Mouse (Mus musculus): ENCODE measurements around the gene Srcin1. TPM values are rescaled to one million over a fixed set of nuclear protein-coding genes. Genes with fewer than 3 reads are reported as not detected.

The Srcin1 gene
- under 1 TPM; 0.08 to 0.16 TPM for total RNA-seq (2021)

- DNase-seq: peak; percentile 41 to 58
- intact Hi-C loops (cut with DNase I): no loop called here
These were observed at the start of gene Srcin1 for GRCm38 (mm10) chr11:97576136-97576906. Gene Srcin1, minus strand, starts transcription at chr11:97576186.

DNA sequence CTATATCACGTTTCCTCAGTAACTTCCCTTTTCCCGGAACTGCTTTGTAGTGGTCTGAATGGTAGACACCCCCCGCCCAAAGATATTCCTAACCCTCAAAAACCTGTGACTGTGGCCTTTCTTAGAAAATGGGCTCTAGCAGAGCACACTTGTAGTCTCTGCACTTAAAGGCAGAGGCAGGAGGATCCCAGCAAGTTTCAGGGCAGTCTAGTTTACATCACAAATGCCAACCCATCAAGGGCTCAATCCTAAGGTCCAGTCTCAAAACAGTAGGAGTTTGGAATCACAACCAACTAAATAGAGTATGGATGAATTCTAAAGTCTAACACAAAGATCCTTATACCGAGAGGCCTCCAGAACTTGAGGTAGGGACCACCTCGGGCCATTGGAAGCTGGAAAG lies 49.6 kb upstream of the Srcin1 start:
- intact Hi-C loops (cut with DNase I): loop anchor here (5.0 kb wide), 1 partner anchor 218 kb away; no protein-coding TSS in a partner anchor
- DNase-seq: no peak

- intact Hi-C loops (cut with DNase I): no loop called here
- DNase-seq: no peak
These were observed 47.2 kb upstream of the Srcin1 start for GRCm38 (mm10) chr11:97623166-97623565.

DNA sequence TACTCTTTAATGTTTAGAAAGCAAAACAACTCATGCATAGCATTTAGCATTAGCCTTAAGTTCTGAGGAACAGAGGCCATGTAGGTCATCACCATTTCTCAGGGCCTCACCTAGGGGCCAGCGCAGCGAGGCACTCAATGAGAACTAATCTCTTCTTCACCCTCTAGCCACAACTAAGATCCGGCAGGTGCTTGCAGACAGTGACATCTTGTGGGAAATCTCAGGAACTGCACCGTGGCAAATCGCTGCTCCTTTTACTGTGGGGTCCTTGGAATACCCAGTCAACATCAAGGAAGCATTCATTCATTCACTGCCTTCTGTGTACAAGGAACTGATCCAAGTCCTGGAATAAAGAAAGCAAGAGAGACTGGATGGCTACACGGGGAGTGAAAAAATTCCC lies 46.5 kb upstream of the Srcin1 start:
- intact Hi-C loops (cut with DNase I): loop anchor here (1.0 kb wide), 3 partner anchors 91 to 146 kb away; no protein-coding TSS in a partner anchor
- DNase-seq: peak; percentile 67 to 69

GRCm38 (mm10) chr11:97619391-97619795 lies 43.4 kb upstream of the Srcin1 start:
- peak; percentile 28 to 54 for DNase-seq
- intact Hi-C loops (cut with DNase I): no loop called here

DNA sequence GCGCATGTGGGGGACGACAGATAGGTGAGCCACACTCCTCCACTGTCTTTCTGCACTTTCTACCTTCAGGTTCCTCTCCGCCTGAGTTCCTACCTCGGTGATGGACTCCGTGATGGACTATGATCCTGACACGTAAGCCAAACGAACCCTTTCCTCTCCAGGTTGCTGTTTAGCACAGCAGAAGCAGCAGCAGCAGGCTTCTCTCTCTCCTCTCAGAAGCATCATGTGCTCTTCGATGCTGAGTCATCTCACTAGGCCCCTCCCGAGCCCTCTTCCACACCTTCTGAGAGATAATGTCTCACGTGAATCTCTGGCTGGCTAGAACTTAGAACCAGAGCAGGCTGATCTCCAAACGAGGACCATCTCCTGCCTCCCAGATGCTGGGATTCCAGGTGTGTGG lies 42.4 kb upstream of the Srcin1 start:
- no peak for DNase-seq
- intact Hi-C loops (cut with DNase I): no loop called here

DNA sequence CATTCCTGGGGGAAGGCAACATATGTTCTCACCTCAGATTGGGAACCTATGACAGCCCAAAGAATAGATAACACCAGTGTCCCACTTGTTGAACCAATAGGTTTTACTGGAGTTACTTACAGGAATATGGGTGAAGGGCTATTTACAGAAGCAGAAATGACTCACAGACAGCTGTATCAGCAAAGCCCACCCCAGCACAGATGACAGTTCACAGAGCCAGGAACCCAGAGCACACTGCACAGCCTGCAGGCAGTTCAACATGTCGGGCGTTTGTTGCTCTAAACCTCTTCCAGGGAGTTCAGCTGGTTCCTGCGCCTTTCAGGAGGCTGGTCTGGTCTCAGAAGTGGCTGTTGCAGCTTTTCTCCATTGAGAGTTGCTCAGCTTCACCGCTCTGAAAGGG lies 39.3 kb upstream of the Srcin1 start:
- DNase-seq: no peak
- intact Hi-C loops (cut with DNase I): no loop called here

- intact Hi-C loops (cut with DNase I): no loop called here
- DNase-seq: no peak
These were observed 35.1 kb upstream of the Srcin1 start for GRCm38 (mm10) chr11:97611076-97611475.

GRCm38 (mm10) chr11:97609743-97610142 lies 33.8 kb upstream of the Srcin1 start:
- intact Hi-C loops (cut with DNase I): no loop called here
- no peak for DNase-seq

DNA sequence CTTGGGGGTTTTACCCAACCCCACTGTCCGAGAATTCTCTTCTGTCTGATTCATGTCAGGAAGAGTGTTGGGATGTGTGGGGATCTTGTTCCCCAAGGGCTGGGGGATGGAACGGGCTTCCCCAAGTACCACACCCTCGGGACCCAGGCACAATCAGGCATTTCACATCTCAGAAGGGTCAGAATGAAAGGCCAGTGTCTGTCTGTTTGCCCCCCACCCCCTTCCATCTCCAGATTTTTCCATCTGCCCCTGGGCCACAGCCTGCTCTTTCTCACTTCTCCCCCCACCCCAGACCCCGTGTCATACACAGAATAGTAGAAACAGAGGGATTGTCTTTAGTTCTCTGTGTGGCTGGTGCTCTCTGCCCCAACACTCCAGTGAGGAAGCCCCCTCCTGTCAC lies 32.9 kb upstream of the Srcin1 start:
- intact Hi-C loops (cut with DNase I): no loop called here
- no peak for DNase-seq

GRCm38 (mm10) chr11:97607056-97607725 lies 31.2 kb upstream of the Srcin1 start:
- intact Hi-C loops (cut with DNase I): no loop called here
- no peak for DNase-seq

DNA sequence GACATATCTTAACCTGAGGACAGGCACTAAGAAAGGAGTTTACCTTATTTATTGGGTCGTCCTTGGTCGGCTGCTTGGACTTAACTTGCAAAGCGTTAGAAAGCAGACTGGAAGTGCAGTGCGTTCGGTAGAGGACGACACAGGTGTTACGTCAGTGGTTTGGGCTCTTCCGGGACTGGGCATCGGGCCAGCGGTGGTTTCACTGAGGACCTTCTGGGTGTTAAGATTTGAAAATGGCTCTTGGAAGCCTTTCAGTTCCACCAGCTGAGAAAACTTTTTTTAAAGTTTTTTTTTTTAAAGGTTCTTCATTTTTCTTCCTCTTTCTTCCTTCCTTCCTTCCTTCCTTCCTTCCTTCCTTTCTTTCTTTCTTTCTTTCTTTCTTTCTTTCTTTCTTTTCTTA lies 27.9 kb upstream of the Srcin1 start:
- intact Hi-C loops (cut with DNase I): no loop called here
- peak in 1 of 2 experiments; percentile 27 for DNase-seq

GRCm38 (mm10) chr11:97602223-97602622 lies 26.2 kb upstream of the Srcin1 start:
- DNase-seq: no peak

DNA sequence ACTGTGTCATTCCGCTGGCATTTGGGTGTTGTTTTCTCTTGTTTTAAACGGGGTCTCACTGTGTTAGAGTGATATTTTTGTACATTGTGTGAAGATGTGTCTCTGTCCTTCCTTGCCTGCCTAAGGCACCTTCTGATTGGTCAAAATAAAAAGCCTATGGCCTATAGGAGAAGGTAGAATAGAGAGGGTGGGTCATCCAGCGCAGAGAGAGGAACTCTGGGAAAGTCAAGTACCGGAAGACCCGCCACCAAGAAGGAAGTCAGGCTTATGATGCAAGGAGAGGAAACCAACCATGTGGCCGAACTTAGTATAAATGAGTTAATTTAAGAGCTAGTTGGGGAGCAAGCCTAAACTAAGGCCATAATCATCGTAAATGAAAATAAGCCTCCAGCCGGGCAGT lies 23.1 kb upstream of the Srcin1 start:
- intact Hi-C loops (cut with DNase I): no loop called here
- no peak for DNase-seq

More at GRCm38 (mm10) chr11:97602223-97602622, 26.2 kb upstream of the Srcin1 start:
- intact Hi-C loops (cut with DNase I): no loop called here

DNA sequence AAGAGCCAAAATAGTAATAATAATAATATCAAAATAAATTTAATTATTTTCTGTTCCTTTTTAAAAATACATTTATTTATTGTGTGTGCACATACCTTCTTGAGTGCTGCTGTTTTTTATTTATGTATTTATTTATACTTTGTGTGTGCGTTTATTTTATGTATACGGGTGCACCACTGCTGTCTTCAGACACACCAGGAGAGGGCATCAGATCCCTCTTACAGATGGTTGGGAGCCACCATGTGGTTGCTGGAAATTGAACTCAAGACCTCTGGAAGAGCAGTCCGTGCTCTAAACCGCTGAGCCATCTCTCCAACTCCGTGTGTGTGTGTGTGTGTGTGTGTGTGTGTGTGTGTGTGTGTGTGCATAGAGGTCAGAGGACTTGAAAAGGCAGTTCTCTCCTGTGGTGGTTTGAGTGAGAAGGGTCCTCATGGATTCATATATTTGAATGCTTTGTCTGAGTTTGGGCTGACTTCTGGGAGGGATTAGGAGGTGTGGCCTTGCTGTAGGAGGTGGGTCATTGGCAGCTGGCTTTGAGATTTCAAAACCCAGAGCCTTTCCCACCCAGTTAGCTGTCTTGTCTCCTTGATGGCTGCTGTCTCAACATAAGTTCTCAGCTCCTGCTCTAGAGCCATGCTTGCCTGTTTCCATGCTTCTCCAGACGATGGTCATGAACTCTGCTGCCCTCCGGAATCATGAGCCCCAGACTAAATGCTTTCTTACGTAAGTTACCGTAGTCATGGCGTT lies 22.1 kb upstream of the Srcin1 start:
- no peak for DNase-seq
- intact Hi-C loops (cut with DNase I): no loop called here

- DNase-seq: no peak
- intact Hi-C loops (cut with DNase I): no loop called here
These were observed 18.1 kb upstream of the Srcin1 start for GRCm38 (mm10) chr11:97594136-97594535.

- DNase-seq: no peak
These were observed 15.9 kb upstream of the Srcin1 start for GRCm38 (mm10) chr11:97591910-97592309.

DNA sequence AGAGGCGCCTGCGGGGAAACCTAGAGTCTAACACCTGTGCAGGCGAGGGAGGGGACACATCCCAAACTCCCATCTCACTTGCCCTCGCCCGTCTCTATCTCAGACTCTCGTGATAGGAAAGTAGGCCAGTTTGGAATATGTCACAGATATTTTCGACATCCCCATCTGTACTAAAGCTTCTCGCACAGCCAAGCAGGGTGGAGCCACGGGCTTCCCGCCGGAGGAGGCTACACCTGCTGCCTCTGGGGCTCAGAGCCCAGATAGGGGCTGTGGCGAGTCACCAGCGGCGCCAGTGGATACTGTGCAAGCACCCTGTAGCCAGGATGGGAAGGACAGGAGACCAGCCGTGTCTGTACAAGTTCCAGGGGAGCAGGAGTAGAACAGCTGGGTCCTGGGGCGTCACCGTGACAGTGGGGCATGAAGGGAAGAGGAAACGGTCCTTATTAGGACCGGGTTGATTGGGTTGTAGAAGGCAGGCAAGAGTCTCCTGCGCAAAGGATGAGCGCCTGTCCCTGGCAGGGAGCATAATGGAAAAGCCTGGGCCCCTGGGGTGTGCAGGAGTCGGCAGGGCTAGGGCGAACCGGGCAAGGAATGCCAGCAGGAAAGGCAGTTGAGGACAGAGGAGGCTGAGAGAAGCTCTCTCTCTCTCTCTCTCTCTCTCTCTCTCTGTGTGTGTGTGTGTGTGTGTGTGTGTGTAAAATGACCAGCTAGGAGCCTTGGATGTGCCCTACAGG lies 14.4 kb upstream of the Srcin1 start:
- intact Hi-C loops (cut with DNase I): no loop called here
- no peak for DNase-seq

More at GRCm38 (mm10) chr11:97591910-97592309, 15.9 kb upstream of the Srcin1 start:
- intact Hi-C loops (cut with DNase I): no loop called here

GRCm38 (mm10) chr11:97589216-97589615 lies 13.2 kb upstream of the Srcin1 start:
- intact Hi-C loops (cut with DNase I): no loop called here
- no peak for DNase-seq

DNA sequence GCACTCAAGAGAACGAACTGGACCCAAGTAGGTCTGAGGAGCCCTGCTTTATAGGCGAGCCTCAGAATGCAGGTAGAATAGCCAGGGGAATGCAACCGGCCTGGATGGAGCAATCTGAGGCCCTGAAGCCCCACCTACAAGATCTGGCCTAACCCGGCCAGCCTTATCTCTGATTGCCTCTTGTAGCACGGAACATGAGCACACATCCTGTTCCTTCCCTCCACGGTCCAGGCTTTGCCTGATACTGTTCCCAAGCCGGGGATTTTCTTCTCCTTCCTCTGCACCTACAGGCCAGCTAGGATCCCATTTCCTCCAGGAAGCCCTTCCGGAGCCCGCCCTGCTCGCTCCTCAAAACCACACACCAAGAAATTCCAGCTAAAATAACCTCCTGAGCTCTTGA lies 9.9 kb upstream of the Srcin1 start:
- DNase-seq: peak; percentile 9 to 15
- intact Hi-C loops (cut with DNase I): no loop called here

GRCm38 (mm10) chr11:97584476-97584875 lies 8.5 kb upstream of the Srcin1 start:
- intact Hi-C loops (cut with DNase I): no loop called here
- DNase-seq: no peak
